Mouse (Mus musculus) CH12.LX (cell line): Measurements from ENCODE around the gene Tns3. TPM values are rescaled to one million over a fixed set of nuclear protein-coding genes. Genes with fewer than 3 reads are reported as not detected.

ENCODE experiments used
- DNase-seq: peaks from one replicate; pipeline ENCODE4 v3.0.0-alpha.2; 2013; ENCODE audit errors: extremely low read depth
- H3K27ac ChIP-seq: 2 replicates; pipeline ENCODE4 v1.5.1; 2012; ENCODE audit warnings: low read depth, mild to moderate bottlenecking, control low read depth, moderate library complexity; ENCODE audit not compliant: insufficient read depth
- H3K27me3 ChIP-seq: replicated peaks from 2 replicates; pipeline ENCODE3; 2012; ENCODE audit warnings: inconsistent platforms
- H3K36me3 ChIP-seq, 2 experiments: replicated peaks in 1 of 2; 2 replicates each; pipeline versions ENCODE3 to v1.6.1; 2012; ENCODE audit warnings: inconsistent platforms in 1 of 2, low read length in 1 of 2, mild to moderate bottlenecking in 1 of 2, mixed read lengths in 1 of 2, moderate library complexity in 1 of 2; ENCODE audit not compliant: control insufficient read depth in 1 of 2, insufficient read depth in 1 of 2
- H3K4me1 ChIP-seq, 2 experiments: 2 replicates each; pipeline ENCODE4 v1.6.1; 2012; ENCODE audit warnings: inconsistent platforms in 1 of 2, moderate library complexity in 1 of 2; ENCODE audit not compliant: insufficient read depth in 2 of 2, control insufficient read depth in 1 of 2
- H3K4me2 ChIP-seq: 2 replicates; pipeline ENCODE4 v1.6.1; 2012; ENCODE audit warnings: low read depth, mild to moderate bottlenecking, control low read depth; ENCODE audit not compliant: poor library complexity, insufficient read depth, severe bottlenecking
- H3K4me3 ChIP-seq, 3 experiments: fragments of 150-350 bp in 1 of 3; sonication (generic) in 1 of 3; replicated peaks in 1 of 3; 2 replicates each; pipeline versions ENCODE3 to v1.5.1; 2011 to 2012; ENCODE audit warnings: low read depth in 2 of 3, low read length in 2 of 3, mild to moderate bottlenecking in 2 of 3, moderate library complexity in 2 of 3, control low read depth in 1 of 3, improper control_type of control experiment in 1 of 3, inconsistent platforms in 1 of 3, mixed read lengths in 1 of 3; ENCODE audit not compliant: poor library complexity in 1 of 3
- H3K79me2 ChIP-seq: replicated peaks from 2 replicates; pipeline ENCODE4 v1.6.1; 2012; ENCODE audit warnings: mild to moderate bottlenecking, moderate library complexity; ENCODE audit not compliant: control insufficient read depth, poor library complexity, insufficient read depth, severe bottlenecking; ENCODE audit errors: extremely low read depth
- H3K9ac ChIP-seq: 2 replicates; pipeline ENCODE4 v1.6.1; 2012; ENCODE audit warnings: low read depth, mild to moderate bottlenecking, control low read depth, moderate library complexity; ENCODE audit not compliant: insufficient read depth
- H3K9me3 ChIP-seq: replicated peaks from 2 replicates; pipeline ENCODE3; 2012; ENCODE audit warnings: low read length, inconsistent platforms, mixed read lengths
- CHD1 ChIP-seq: IDR thresholded peaks from 2 replicates; pipeline ENCODE4 v1.6.1; 2012; ENCODE audit warnings: low read depth, low read length, improper control_type of control experiment, inconsistent platforms
- CHD2 ChIP-seq: IDR thresholded peaks from 2 replicates; pipeline ENCODE4 v1.6.1; 2011; ENCODE audit warnings: low read length, improper control_type of control experiment
- E2F4 ChIP-seq: IDR thresholded peaks from 2 replicates; pipeline ENCODE4 v1.6.1; 2011; ENCODE audit warnings: low read depth, low read length, improper control_type of control experiment; ENCODE audit not compliant: insufficient replicate concordance
- ELF1 ChIP-seq: IDR thresholded peaks from 2 replicates; pipeline ENCODE4 v1.6.1; 2014; ENCODE audit warnings: low read depth, mild to moderate bottlenecking, inconsistent platforms, low read length, improper control_type of control experiment
- EP300 ChIP-seq: IDR thresholded peaks from 2 replicates; pipeline ENCODE4 v1.6.1; 2011; ENCODE audit warnings: low read length, improper control_type of control experiment
- ETS1 ChIP-seq: conservative IDR thresholded peaks from 2 replicates; pipeline ENCODE4 v1.6.1; 2012; ENCODE audit warnings: low read depth, mild to moderate bottlenecking, inconsistent platforms, low read length, improper control_type of control experiment, moderate library complexity
- GABPA ChIP-seq: IDR thresholded peaks from 2 replicates; pipeline ENCODE4 v1.6.1; 2012; ENCODE audit warnings: low read depth, low read length, improper control_type of control experiment, inconsistent platforms; ENCODE audit not compliant: insufficient replicate concordance
- HCFC1 ChIP-seq: IDR thresholded peaks from 2 replicates; pipeline ENCODE4 v1.6.1; 2012; ENCODE audit warnings: low read depth, mild to moderate bottlenecking, inconsistent platforms, low read length, improper control_type of control experiment
- IRF4 ChIP-seq: IDR thresholded peaks from 2 replicates; pipeline ENCODE4 v1.6.1; 2014; ENCODE audit warnings: low read depth, mild to moderate bottlenecking, inconsistent platforms, low read length, improper control_type of control experiment
- JUND ChIP-seq: conservative IDR thresholded peaks from 2 replicates; pipeline ENCODE4 v1.6.1; 2011; ENCODE audit warnings: low read depth, low read length, improper control_type of control experiment
- KAT2A ChIP-seq: IDR thresholded peaks from 2 replicates; pipeline ENCODE4 v1.6.1; 2012; ENCODE audit warnings: low read length, improper control_type of control experiment, inconsistent platforms; ENCODE audit not compliant: insufficient replicate concordance
- MAFK ChIP-seq: IDR thresholded peaks from 2 replicates; pipeline ENCODE4 v1.6.1; 2011; ENCODE audit warnings: low read length, improper control_type of control experiment; ENCODE audit not compliant: insufficient replicate concordance
- MAZ ChIP-seq: IDR thresholded peaks from 2 replicates; pipeline ENCODE4 v1.6.1; 2012; ENCODE audit warnings: low read depth, mild to moderate bottlenecking, inconsistent platforms, low read length, improper control_type of control experiment, moderate library complexity
- MEF2A ChIP-seq: IDR thresholded peaks from 2 replicates; pipeline ENCODE4 v1.6.1; 2014; ENCODE audit warnings: low read depth, mild to moderate bottlenecking, inconsistent platforms, low read length, improper control_type of control experiment, borderline replicate concordance
- MXI1 ChIP-seq: IDR thresholded peaks from 2 replicates; pipeline ENCODE4 v1.6.1; 2011; ENCODE audit warnings: mild to moderate bottlenecking, low read depth, low read length, improper control_type of control experiment
- MYC ChIP-seq: IDR thresholded peaks from 2 replicates; pipeline ENCODE4 v1.6.1; 2011; ENCODE audit warnings: low read depth, mild to moderate bottlenecking, improper control_type of control experiment, low read length
- NELFE ChIP-seq: IDR thresholded peaks from 2 replicates; pipeline ENCODE4 v1.6.1; 2011; ENCODE audit warnings: low read depth, low read length, improper control_type of control experiment
- PAX5 ChIP-seq: IDR thresholded peaks from 2 replicates; pipeline ENCODE4 v1.6.1; 2012; ENCODE audit warnings: low read length, inconsistent platforms, mixed read lengths
- POLR2A ChIP-seq: IDR thresholded peaks from 2 replicates; pipeline ENCODE4 v1.6.1; 2011; ENCODE audit warnings: low read depth, mild to moderate bottlenecking, improper control_type of control experiment, low read length
- RAD21 ChIP-seq: IDR thresholded peaks from 2 replicates; pipeline ENCODE4 v1.6.1; 2011; ENCODE audit warnings: low read depth, mild to moderate bottlenecking, low read length, improper control_type of control experiment, moderate library complexity
- RCOR1 ChIP-seq: conservative IDR thresholded peaks from 2 replicates; pipeline ENCODE4 v1.6.1; 2012; ENCODE audit warnings: low read depth, mild to moderate bottlenecking, inconsistent platforms, low read length, improper control_type of control experiment
- SMC3 ChIP-seq: IDR thresholded peaks from 2 replicates; pipeline ENCODE4 v1.6.1; 2011; ENCODE audit warnings: low read depth, low read length, improper control_type of control experiment
- TCF12 ChIP-seq: IDR thresholded peaks from 2 replicates; pipeline ENCODE4 v1.6.1; 2014; ENCODE audit warnings: low read depth, mild to moderate bottlenecking, inconsistent platforms, low read length, improper control_type of control experiment
- USF2 ChIP-seq: conservative IDR thresholded peaks from 2 replicates; pipeline ENCODE4 v1.6.1; 2011; ENCODE audit warnings: low read depth, low read length, improper control_type of control experiment
- ZC3H11A ChIP-seq: IDR thresholded peaks from 2 replicates; pipeline ENCODE4 v1.6.1; 2012; ENCODE audit warnings: low read depth, mild to moderate bottlenecking, inconsistent platforms, low read length, improper control_type of control experiment
- ZKSCAN1 ChIP-seq: IDR thresholded peaks from 2 replicates; pipeline ENCODE4 v1.6.1; 2012; ENCODE audit warnings: low read depth, inconsistent platforms, low read length, improper control_type of control experiment, borderline replicate concordance
- ZMIZ1 ChIP-seq: IDR thresholded peaks from 2 replicates; pipeline ENCODE4 v1.6.1; 2012; ENCODE audit warnings: low read depth, mild to moderate bottlenecking, inconsistent platforms, low read length, improper control_type of control experiment
- ZNF384 ChIP-seq: IDR thresholded peaks from 2 replicates; pipeline ENCODE4 v1.6.1; 2012; ENCODE audit warnings: low read depth, low read length, improper control_type of control experiment, inconsistent platforms
- dilution Hi-C: fragments of 300-500 bp; cut with MboI; formaldehyde crosslinking; loops from 2 replicates; pipeline ENCODE4 v1.14.3; 2020; ENCODE audit warnings: low sequenced_read_pairs; ENCODE audit not compliant: extremely low pct_unique_long_range_greater_than_20kb, extremely low pct_ligation_motif_present
- in situ Hi-C: fragments of 300-500 bp; cut with MboI; formaldehyde crosslinking; loops from 3 replicates; pipeline ENCODE4 v1.14.3; 2019; ENCODE audit warnings: low sequenced_read_pairs, low pct_ligation_motif_present, low pct_unique_long_range_greater_than_20kb, mixed read lengths
- polyA plus RNA-seq: library from polyadenylated mRNA; unstranded; fragments of >175 nt; gene quantifications from 2 replicates; pipeline ENCODE4 v1.2.1, GENCODE M21; 2012; ENCODE audit warnings: low read depth; ENCODE audit not compliant: insufficient read length
- total RNA-seq, 2 experiments: library from RNA; depleted of rRNA; stranded (reverse); fragments of 300-350 nt in 1 of 2; fragments of >200 nt in 1 of 2; gene quantifications; 2 replicates each; pipeline ENCODE4 v1.2.3; 2012 to 2014

Gene Tns3
- total and polyA plus RNA-seq, 3 experiments, result 0.03 to 1.3 (median 0.33) TPM

GRCm38 (mm10) chr11:8469537-8469936 is 194.8 kb downstream of the Tns3 start:
- no peak overlapping the region for H3K27ac ChIP-seq
- in situ Hi-C loops, result no loop called here
- dilution Hi-C loops, result no loop called here
- H3K4me1 ChIP-seq, result no peaks in the 10 kb centered on the region
- DNase-seq, result no peak
- no peak overlapping the region for H3K9ac ChIP-seq
- no peak for TF ChIP-seq KAT2A
- no peak for TF ChIP-seq NELFE
- no peak for TF ChIP-seq MAZ
- TF ChIP-seq MAFK, result no peak
- no peak for TF ChIP-seq ZC3H11A
- TF ChIP-seq TCF12, result no peak
- TF ChIP-seq ZNF384, result no peak
- TF ChIP-seq RAD21, result no peak
- no peak for TF ChIP-seq CHD2
- TF ChIP-seq SMC3, result no peak
- no peak for TF ChIP-seq PAX5
- TF ChIP-seq E2F4, result no peak
- no peak for TF ChIP-seq MXI1
- no peak for TF ChIP-seq EP300
- TF ChIP-seq ELF1, result no peak
- no peak for TF ChIP-seq MYC
- no peak for TF ChIP-seq IRF4
- no peak for TF ChIP-seq ETS1
- no peak for TF ChIP-seq POLR2A
- H3K4me2 ChIP-seq, result no peak overlapping the region
- no peak overlapping the region for H3K4me3 ChIP-seq
- H3K9me3 ChIP-seq, result no peaks in the 10 kb centered on the region
- no peaks in the 10 kb centered on the region for H3K36me3 ChIP-seq
- peaks cover 81% of the 10 kb centered on the region for H3K27me3 ChIP-seq
- H3K79me2 ChIP-seq, result no peaks in the 10 kb centered on the region

GRCm38 (mm10) chr11:8468161-8469091 is 195.9 kb downstream of the Tns3 start:
- TF ChIP-seq ZKSCAN1 (no peak), TCF12 (no peak), JUND (no peak), HCFC1 (no peak), CHD2 (no peak), USF2 (no peak), RCOR1 (no peak), EP300 (no peak), MEF2A (no peak), ZMIZ1 (no peak), CHD1 (no peak), GABPA (no peak), PAX5 (no peak), KAT2A (no peak)
- H3K36me3 ChIP-seq, result no peaks in the 10 kb centered on the region
- no peaks in the 10 kb centered on the region for H3K4me1 ChIP-seq
- H3K79me2 ChIP-seq, result no peaks in the 10 kb centered on the region
- H3K4me3 ChIP-seq, result no peak overlapping the region
- H3K27ac ChIP-seq, result no peak overlapping the region
- H3K4me2 ChIP-seq, result no peak overlapping the region
- H3K9ac ChIP-seq, result no peak overlapping the region
- H3K9me3 ChIP-seq, result no peaks in the 10 kb centered on the region
- DNase-seq, result no peak
- peaks cover 83% of the 10 kb centered on the region for H3K27me3 ChIP-seq
- dilution Hi-C loops (no loop called here), in situ Hi-C loops (no loop called here)
